Mouse (Mus musculus): ENCODE measurements around the gene Ms4a4d.

Ms4a4d gene

GRCm38 (mm10) chr19:11574965-11575364 is 38.4 kb downstream of the Ms4a4d start:
- DNase-seq (ENCODE audit: low read depth, low spot score): no peak

- no peak for DNase-seq (ENCODE audit: low read depth, low spot score)
Observed at GRCm38 (mm10) chr19:11589205-11589604, 52.6 kb downstream of the Ms4a4d start.

- DNase-seq (ENCODE audit: low read depth, low spot score): no peak
Observed at GRCm38 (mm10) chr19:11589891-11590449, 53.4 kb downstream of the Ms4a4d start.

- DNase-seq (ENCODE audit: low read depth, low spot score): no peak
Observed at GRCm38 (mm10) chr19:11601349-11601748, 64.7 kb downstream of the Ms4a4d start.

- DNase-seq (ENCODE audit: low read depth, low spot score): no peak
Observed at GRCm38 (mm10) chr19:11602026-11602425, 65.4 kb downstream of the Ms4a4d start.

- no peak for DNase-seq (ENCODE audit: low read depth, low spot score)
Observed at GRCm38 (mm10) chr19:11604603-11605002, 68.0 kb downstream of the Ms4a4d start, which contains the start of gene Ms4a6d. Gene Ms4a6d (minus strand): TSS chr19:11604849.
